Mouse (Mus musculus) kidney, adult 2 months (tissue): ENCODE data around the gene Rapgef5.

Experiments used
- CTCF ChIP-seq: fragments of 200-500 bp; conservative IDR thresholded peaks from 2 replicates; pipeline ENCODE4 v1.5.1; 2011; ENCODE audit warnings: low read depth, mild to moderate bottlenecking, control low read depth, low read length, moderate library complexity, mixed read lengths; ENCODE audit not compliant: insufficient read depth, insufficient read length
- POLR2A ChIP-seq: fragments of 200-500 bp; IDR thresholded peaks from one replicate; pipeline ENCODE4 v1.6.1; 2011; ENCODE audit warnings: low read depth, low read length, control low read depth

- no peak for TF ChIP-seq CTCF
- TF ChIP-seq POLR2A, result no peak
These were observed 72.9 kb downstream of the Rapgef5 start for GRCm38 (mm10) chr12:117589186-117589585.
